Mouse (Mus musculus): Measurements from ENCODE around the gene Slc2a1.

Slc2a1 gene

GRCm38 (mm10) chr4:119108495-119109408, at the start of gene Slc2a1:
Slc2a1 (plus strand) TSS chr4:119108711.
- DNase-seq (ENCODE audit: low read depth in 2 of 2, low spot score in 2 of 2): peak; percentile 85 to 88

- DNase-seq (ENCODE audit: low read depth in 2 of 2, low spot score in 2 of 2): no peak
Measured at GRCm38 (mm10) chr4:119066791-119067190, 41.7 kb upstream of the Slc2a1 start.

GRCm38 (mm10) chr4:119067204-119067603, 41.3 kb upstream of the Slc2a1 start:
- no peak for DNase-seq (ENCODE audit: low read depth in 2 of 2, low spot score in 2 of 2)

- no peak for DNase-seq (ENCODE audit: low read depth in 2 of 2, low spot score in 2 of 2)
Measured at GRCm38 (mm10) chr4:119068918-119069317, 39.6 kb upstream of the Slc2a1 start.

- no peak for DNase-seq (ENCODE audit: low read depth in 2 of 2, low spot score in 2 of 2)
Measured at GRCm38 (mm10) chr4:119070181-119070580, 38.3 kb upstream of the Slc2a1 start.

GRCm38 (mm10) chr4:119070959-119071647, 37.4 kb upstream of the Slc2a1 start:
- no peak for DNase-seq (ENCODE audit: low read depth in 2 of 2, low spot score in 2 of 2)

- no peak for DNase-seq (ENCODE audit: low read depth in 2 of 2, low spot score in 2 of 2)
Measured at GRCm38 (mm10) chr4:119071648-119072362, 36.7 kb upstream of the Slc2a1 start.

GRCm38 (mm10) chr4:119072363-119072940, 36.1 kb upstream of the Slc2a1 start:
- no peak for DNase-seq (ENCODE audit: low read depth in 2 of 2, low spot score in 2 of 2)

GRCm38 (mm10) chr4:119072941-119073451, 35.5 kb upstream of the Slc2a1 start:
- no peak for DNase-seq (ENCODE audit: low read depth in 2 of 2, low spot score in 2 of 2)

GRCm38 (mm10) chr4:119073626-119074025, 34.9 kb upstream of the Slc2a1 start:
- no peak for DNase-seq (ENCODE audit: low read depth in 2 of 2, low spot score in 2 of 2)

- DNase-seq (ENCODE audit: low read depth in 2 of 2, low spot score in 2 of 2): no peak
Measured at GRCm38 (mm10) chr4:119074596-119074995, 33.9 kb upstream of the Slc2a1 start.

GRCm38 (mm10) chr4:119075273-119075672, 33.2 kb upstream of the Slc2a1 start:
- DNase-seq (ENCODE audit: low read depth in 2 of 2, low spot score in 2 of 2): no peak

- DNase-seq (ENCODE audit: low read depth in 2 of 2, low spot score in 2 of 2): no peak
Measured at GRCm38 (mm10) chr4:119076336-119076735, 32.2 kb upstream of the Slc2a1 start.

GRCm38 (mm10) chr4:119077084-119077682, 31.3 kb upstream of the Slc2a1 start:
- no peak for DNase-seq (ENCODE audit: low read depth in 2 of 2, low spot score in 2 of 2)

GRCm38 (mm10) chr4:119079928-119080327, 28.6 kb upstream of the Slc2a1 start:
- no peak for DNase-seq (ENCODE audit: low read depth in 2 of 2, low spot score in 2 of 2)

- no peak for DNase-seq (ENCODE audit: low read depth in 2 of 2, low spot score in 2 of 2)
Measured at GRCm38 (mm10) chr4:119082740-119083231, 25.7 kb upstream of the Slc2a1 start.

- DNase-seq (ENCODE audit: low read depth in 2 of 2, low spot score in 2 of 2): no peak
Measured at GRCm38 (mm10) chr4:119088424-119088823, 20.1 kb upstream of the Slc2a1 start.

- no peak for DNase-seq (ENCODE audit: low read depth in 2 of 2, low spot score in 2 of 2)
Measured at GRCm38 (mm10) chr4:119093890-119094289, 14.6 kb upstream of the Slc2a1 start.

- no peak for DNase-seq (ENCODE audit: low read depth in 2 of 2, low spot score in 2 of 2)
Measured at GRCm38 (mm10) chr4:119094987-119095386, 13.5 kb upstream of the Slc2a1 start.

GRCm38 (mm10) chr4:119096401-119096800, 12.1 kb upstream of the Slc2a1 start:
- DNase-seq (ENCODE audit: low read depth in 2 of 2, low spot score in 2 of 2): no peak
